Mouse (Mus musculus): ENCODE data around the gene Saal1. TPM values are rescaled to one million over a fixed set of nuclear protein-coding genes. Genes with fewer than 3 reads are reported as not detected.

Saal1 gene
- polyA plus RNA-seq (2012; rRNA removed), result 13.8 and 13.9 TPM in 2 replicates

GRCm38 (mm10) chr7:46710390-46710844, at the start of gene Saal1:
Gene Saal1, minus strand, starts transcription at chr7:46710680.

GRCm38 (mm10) chr7:46751490-46751889, 41.0 kb upstream of the Saal1 start, which contains the start of gene Saa2:
Gene Saa2, plus strand, starts transcription at chr7:46751790.

GRCm38 (mm10) chr7:46742880-46743279, 32.4 kb upstream of the Saal1 start, which contains the start of gene Saa1:
Gene Saa1, minus strand, starts transcription at chr7:46742980.

GRCm38 (mm10) chr7:46732458-46732857, 22.0 kb upstream of the Saal1 start, which contains the start of gene Saa4:
Gene Saa4, minus strand, starts transcription at chr7:46732603.

GRCm38 (mm10) chr7:46715600-46715999, 5.1 kb upstream of the Saal1 start, which contains the start of gene Saa3:
Gene Saa3, minus strand, starts transcription at chr7:46715700.

GRCm38 (mm10) chr7:46672160-46672672, 38.3 kb downstream of the Saal1 start, which contains the start of gene Tph1:
Gene Tph1, minus strand, starts transcription at chr7:46672537.

GRCm38 (mm10) chr7:46639692-46640031, 70.8 kb downstream of the Saal1 start, which contains the start of gene Sergef:
Gene Sergef, minus strand, starts transcription at chr7:46639807.

Other genes starting within 250 kb of the Saal1 start
- gene Sergef, start 70.9 kb downstream of the Saal1 start, polyA plus RNA-seq (2012; rRNA removed), result 48.6 and 51.4 TPM in 2 replicates
- 0.13 and 1.1 TPM in 2 replicates for gene Tph1, start 38.1 kb downstream of the Saal1 start, polyA plus RNA-seq (2012; rRNA removed)
- gene Saa3, start 5.0 kb upstream of the Saal1 start, polyA plus RNA-seq (2012; rRNA removed), result 10.5 TPM in 1 of 2 replicates, not detected in the other
- not detected in 2 replicates for gene Saa4, start 21.9 kb upstream of the Saal1 start, polyA plus RNA-seq (2012; rRNA removed)
- 0.16 TPM in 1 of 2 replicates, not detected in the other for gene Saa1, start 32.3 kb upstream of the Saal1 start, polyA plus RNA-seq (2012; rRNA removed)
- not detected in 2 replicates for gene Saa2, start 41.1 kb upstream of the Saal1 start, polyA plus RNA-seq (2012; rRNA removed)
- gene Hps5, start 85.4 kb upstream of the Saal1 start, polyA plus RNA-seq (2012; rRNA removed), result 19.6 and 21.4 TPM in 2 replicates
- gene Gtf2h1, start 85.4 kb upstream of the Saal1 start, polyA plus RNA-seq (2012; rRNA removed), result 31.3 and 33.4 TPM in 2 replicates
- gene Ldha, start 130.8 kb upstream of the Saal1 start, polyA plus RNA-seq (2012; rRNA removed), result 444 and 483 TPM in 2 replicates
- gene Ldhc, start 150.5 kb upstream of the Saal1 start, polyA plus RNA-seq (2012; rRNA removed), result 0.08 and 0.15 TPM in 2 replicates
- 97.7 and 109 TPM in 2 replicates for gene Tsg101, start 209.3 kb upstream of the Saal1 start, polyA plus RNA-seq (2012; rRNA removed)
- 8.0 TPM in 2 replicates for gene Uevld, start 247.8 kb upstream of the Saal1 start, polyA plus RNA-seq (2012; rRNA removed)